In the genomic region with DNA sequence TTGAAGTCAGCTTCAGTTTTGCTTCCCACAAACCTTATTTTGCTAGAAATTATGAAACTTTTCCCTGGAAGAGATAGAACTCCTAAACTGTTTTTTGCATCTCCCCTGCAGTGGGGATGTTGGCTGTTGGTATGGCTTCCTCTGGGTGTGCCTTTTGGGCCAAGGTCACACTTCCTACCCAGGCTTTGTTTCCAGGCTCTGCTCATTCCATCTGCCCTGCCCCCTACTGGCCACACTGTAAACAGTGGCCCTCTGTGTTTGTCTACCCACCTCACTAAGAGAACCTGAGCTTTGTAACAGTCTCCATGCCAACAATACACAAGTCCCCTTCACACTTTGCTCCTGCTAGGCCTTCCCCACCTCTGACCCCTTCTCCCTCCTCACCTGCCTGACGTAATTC, we compare ENCODE assay signal across 7 mouse cellular contexts. TPM values are rescaled to one million over a fixed set of nuclear protein-coding genes. Genes with fewer than 3 reads are reported as not detected.
DNase-seq lines count a peak whose midpoint lies in the region; ATAC-seq and TF ChIP-seq lines count a peak whose summit lies in the region.

No protein-coding gene starts in this region.

- H3K9me3 ChIP-seq in neural tube, embryonic 11.5 days (ENCODE audit: control insufficient read depth, low read length) = no peaks in the 10 kb centered on the region
- no peaks in the 10 kb centered on the region for H3K9me3 ChIP-seq in embryonic facial prominence, embryonic 14.5 days (ENCODE audit: control insufficient read depth, low read length)
- no peaks in the 10 kb centered on the region for H3K9me3 ChIP-seq in intestine, postnatal 0 days (ENCODE audit: control insufficient read depth)
- no peaks in the 10 kb centered on the region for H3K9me3 ChIP-seq in lung, embryonic 15.5 days

- H3K9ac ChIP-seq in neural tube, embryonic 11.5 days (ENCODE audit: low read length) = no peak overlapping the region; the same call in 1 of the 2 replicates
- H3K9ac ChIP-seq in embryonic facial prominence, embryonic 14.5 days (ENCODE audit: low read depth, low read length) = no peak overlapping the region
- no peak overlapping the region for H3K9ac ChIP-seq in intestine, postnatal 0 days (ENCODE audit: low read depth, low read length)
- no peak overlapping the region for H3K9ac ChIP-seq in lung, embryonic 15.5 days

- no peak overlapping the region for H3K4me2 ChIP-seq in neural tube, embryonic 11.5 days (ENCODE audit: low read depth)
- no peak overlapping the region for H3K4me2 ChIP-seq in embryonic facial prominence, embryonic 14.5 days (ENCODE audit: low read depth, low read length)
- no peak overlapping the region for H3K4me2 ChIP-seq in intestine, postnatal 0 days (replicated peaks; ENCODE audit: low read depth)
- H3K4me2 ChIP-seq in lung, embryonic 15.5 days = no peak overlapping the region

- no peaks in the 10 kb centered on the region for H3K27me3 ChIP-seq in neural tube, embryonic 11.5 days (ENCODE audit: control insufficient read depth, insufficient read depth, low read length)
- H3K27me3 ChIP-seq in embryonic facial prominence, embryonic 14.5 days (replicated peaks; ENCODE audit: control insufficient read depth, insufficient read depth, low read length) = no peaks in the 10 kb centered on the region
- H3K27me3 ChIP-seq in intestine, postnatal 0 days (replicated peaks; ENCODE audit: control insufficient read depth, insufficient read depth, low read length) = no peaks in the 10 kb centered on the region
- H3K27me3 ChIP-seq in lung, embryonic 15.5 days = no peaks in the 10 kb centered on the region

- 74% methylated on average over 1 of the region's 1 CpGs for WGBS in neural tube, embryonic 11.5 days
- 75% methylated on average over 1 of the region's 1 CpGs for WGBS in embryonic facial prominence, embryonic 14.5 days
- 77% methylated on average over 1 of the region's 1 CpGs for WGBS in intestine, postnatal 0 days
- WGBS in lung, embryonic 15.5 days = 74% methylated on average over 1 of the region's 1 CpGs

- no peak for ATAC-seq in neural tube, embryonic 11.5 days (ENCODE audit: insufficient read depth, low FRiP score, low TSS enrichment)
- 0 out of 2 replicates have a peak, but pooled peaks have one; percentile 30 for ATAC-seq in embryonic facial prominence, embryonic 14.5 days (ENCODE audit: low read depth)
- no peak for ATAC-seq in intestine, postnatal 0 days
- peak; percentile 46; the same call in 1 of the 2 replicates for ATAC-seq in lung, embryonic 15.5 days (ENCODE audit: borderline replicate concordance, extremely low read depth, low FRiP score, low TSS enrichment)

- DNase-seq in neural tube, embryonic 11.5 days (ENCODE audit: low spot score) = peak; percentile 41
- no peak for DNase-seq in neural tube, embryonic 10.5 days (ENCODE audit: extremely low spot score, low spot score)
- DNase-seq in adipocyte (ENCODE audit: low spot score) = peak; percentile 51
- DNase-seq in embryonic facial prominence, embryonic 14.5 days (ENCODE audit: low spot score) = no peak
- DNase-seq in testis, postnatal 10 days (ENCODE audit: low spot score) = peak; percentile 77

- no peak overlapping the region for H3K4me3 ChIP-seq in neural tube, embryonic 11.5 days (ENCODE audit: low read depth, low read length)
- H3K4me3 ChIP-seq in embryonic facial prominence, embryonic 14.5 days (ENCODE audit: low read depth, low read length) = no peak overlapping the region
- no peak overlapping the region for H3K4me3 ChIP-seq in intestine, postnatal 0 days (ENCODE audit: low read depth, low read length)
- no peak overlapping the region for H3K4me3 ChIP-seq in lung, embryonic 15.5 days

- H3K36me3 ChIP-seq in neural tube, embryonic 11.5 days (ENCODE audit: control insufficient read depth, insufficient read depth, low read length) = peaks cover 10% of the 10 kb centered on the region; the same call in 1 of the 2 replicates
- peaks cover 63% of the 10 kb centered on the region for H3K36me3 ChIP-seq in embryonic facial prominence, embryonic 14.5 days (ENCODE audit: control insufficient read depth, insufficient read depth, low read length)
- H3K36me3 ChIP-seq in intestine, postnatal 0 days (ENCODE audit: control insufficient read depth, insufficient read depth) = peaks cover 33% of the 10 kb centered on the region; the same call in 1 of the 2 replicates
- peaks cover 34% of the 10 kb centered on the region for H3K36me3 ChIP-seq in lung, embryonic 15.5 days

- peak; percentile 85 for TF ChIP-seq CTCF in intestine, postnatal 0 days (IDR thresholded peaks at IDR 0.05; ENCODE audit: low read depth)

- no peaks in the 10 kb centered on the region for H3K4me1 ChIP-seq in neural tube, embryonic 11.5 days (ENCODE audit: control insufficient read depth, insufficient read depth, low read length)
- no peaks in the 10 kb centered on the region for H3K4me1 ChIP-seq in embryonic facial prominence, embryonic 14.5 days (ENCODE audit: control insufficient read depth, insufficient read depth, low read length)
- no peaks in the 10 kb centered on the region for H3K4me1 ChIP-seq in intestine, postnatal 0 days (replicated peaks; ENCODE audit: control insufficient read depth, insufficient read depth, low read length)
- H3K4me1 ChIP-seq in lung, embryonic 15.5 days = no peaks in the 10 kb centered on the region

- H3K27ac ChIP-seq in neural tube, embryonic 11.5 days (ENCODE audit: low read depth, low read length) = no peak overlapping the region
- H3K27ac ChIP-seq in embryonic facial prominence, embryonic 14.5 days (replicated peaks; ENCODE audit: low read depth, low read length) = no peak overlapping the region
- H3K27ac ChIP-seq in intestine, postnatal 0 days (ENCODE audit: low read depth, low read length) = no peak overlapping the region
- no peak overlapping the region for H3K27ac ChIP-seq in lung, embryonic 15.5 days

RNA-seq across cellular contexts. Expression of gene Degs2, which starts 44.8 kb away (rescaled TPM):
- polyA plus RNA-seq in neural tube, embryonic 11.5 days (2014; fragmentation: Nextera tagmentation; extraction: Ambion mirVana) = 1.6 and 1.8 TPM in 2 replicates
- polyA plus RNA-seq in embryonic facial prominence, embryonic 14.5 days (2014; fragmentation: Nextera tagmentation; extraction: Ambion mirVana) = 1.1 and 1.2 TPM in 2 replicates
- polyA plus RNA-seq in intestine, postnatal 0 days (2015; fragmentation: Nextera tagmentation; extraction: Ambion mirVana) = 264 and 273 TPM in 2 replicates
- polyA plus RNA-seq in lung, embryonic 15.5 days (2015; fragmentation: Nextera tagmentation; extraction: Ambion mirVana) = 0.82 and 1.4 TPM in 2 replicates

Comparison
In these comparisons a context has a peak if more than half of its experiments do, and no peak if none do; other contexts are left out.
1. DNase-seq: peak in neural tube, embryonic 11.5 days (single experiment), adipocyte (single experiment) and testis, postnatal 10 days (single experiment); none in neural tube, embryonic 10.5 days (single experiment) and embryonic facial prominence, embryonic 14.5 days (single experiment).
2. ATAC-seq: peak in embryonic facial prominence, embryonic 14.5 days (single experiment) and lung, embryonic 15.5 days (single experiment); none in neural tube, embryonic 11.5 days (single experiment) and intestine, postnatal 0 days (single experiment).
3. RNA of gene Degs2, which starts 44.8 kb away (polyA plus RNA-seq): 264 to 273 TPM in intestine, postnatal 0 days; 1.6 to 1.8 TPM in neural tube, embryonic 11.5 days, 0.82 to 1.4 TPM in lung, embryonic 15.5 days and 1.1 to 1.2 TPM in embryonic facial prominence, embryonic 14.5 days; every median in the first group is over 10 times any median in the second.